Mouse (Mus musculus) small intestine, adult 2 months (tissue): ENCODE data around the gene Nrk. TPM values are rescaled to one million over a fixed set of nuclear protein-coding genes. Genes with fewer than 3 reads are reported as not detected.

Experiments
- H3K27ac ChIP-seq: fragments of 200-500 bp; 2 replicates; pipeline ENCODE4 v1.5.1; 2012; ENCODE audit warnings: low read depth, low read length, control low read depth, inconsistent platforms; ENCODE audit not compliant: insufficient read depth
- H3K27me3 ChIP-seq: fragments of 200-500 bp; 2 replicates; pipeline ENCODE4 v1.6.1; 2012; ENCODE audit warnings: mild to moderate bottlenecking, moderate library complexity, low read length, inconsistent platforms; ENCODE audit not compliant: control insufficient read depth, insufficient read depth
- H3K36me3 ChIP-seq: fragments of 200-500 bp; 2 replicates; pipeline ENCODE4 v1.6.1; 2012; ENCODE audit warnings: mild to moderate bottlenecking, low read length, control low read depth, inconsistent platforms; ENCODE audit not compliant: control insufficient read depth, insufficient read depth
- H3K4me1 ChIP-seq: fragments of 200-500 bp; 2 replicates; pipeline ENCODE4 v1.6.1; 2012; ENCODE audit warnings: low read length, inconsistent platforms, mixed read lengths; ENCODE audit not compliant: control insufficient read depth, insufficient read depth, insufficient read length
- H3K4me3 ChIP-seq: fragments of 200-500 bp; 2 replicates; pipeline ENCODE4 v1.5.1; 2012; ENCODE audit warnings: low read depth, mild to moderate bottlenecking, control low read depth, inconsistent platforms, low read length, moderate library complexity
- CTCF ChIP-seq: fragments of 200-500 bp; IDR thresholded peaks from 2 replicates; pipeline ENCODE4 v1.5.1; 2012; ENCODE audit warnings: low read depth, mild to moderate bottlenecking, control low read depth, inconsistent platforms, low read length, moderate library complexity, mixed read lengths; ENCODE audit not compliant: insufficient replicate concordance, insufficient read length; ENCODE audit errors: extremely low read depth
- POLR2A ChIP-seq: fragments of 200-500 bp; IDR thresholded peaks from 2 replicates; pipeline ENCODE4 v1.6.1; 2012; ENCODE audit warnings: low read depth, mild to moderate bottlenecking, control low read depth, inconsistent platforms, low read length, moderate library complexity
- WGBS: fragments of 180-500 bp; shearing (Covaris S2); methylation state at CpG from one replicate; pipeline ENCODE4 v1.1.7; 2018; 5-methylcytosine and 5-hydroxymethylcytosine counted together
- polyA plus RNA-seq: library from polyadenylated mRNA; depleted of rRNA; stranded (reverse); fragments of >200 nt; gene quantifications from 2 replicates; pipeline ENCODE4 v1.2.3, GENCODE M21; 2012; rRNA removed

The Nrk gene
- not detected in 2 replicates for polyA plus RNA-seq

DNA sequence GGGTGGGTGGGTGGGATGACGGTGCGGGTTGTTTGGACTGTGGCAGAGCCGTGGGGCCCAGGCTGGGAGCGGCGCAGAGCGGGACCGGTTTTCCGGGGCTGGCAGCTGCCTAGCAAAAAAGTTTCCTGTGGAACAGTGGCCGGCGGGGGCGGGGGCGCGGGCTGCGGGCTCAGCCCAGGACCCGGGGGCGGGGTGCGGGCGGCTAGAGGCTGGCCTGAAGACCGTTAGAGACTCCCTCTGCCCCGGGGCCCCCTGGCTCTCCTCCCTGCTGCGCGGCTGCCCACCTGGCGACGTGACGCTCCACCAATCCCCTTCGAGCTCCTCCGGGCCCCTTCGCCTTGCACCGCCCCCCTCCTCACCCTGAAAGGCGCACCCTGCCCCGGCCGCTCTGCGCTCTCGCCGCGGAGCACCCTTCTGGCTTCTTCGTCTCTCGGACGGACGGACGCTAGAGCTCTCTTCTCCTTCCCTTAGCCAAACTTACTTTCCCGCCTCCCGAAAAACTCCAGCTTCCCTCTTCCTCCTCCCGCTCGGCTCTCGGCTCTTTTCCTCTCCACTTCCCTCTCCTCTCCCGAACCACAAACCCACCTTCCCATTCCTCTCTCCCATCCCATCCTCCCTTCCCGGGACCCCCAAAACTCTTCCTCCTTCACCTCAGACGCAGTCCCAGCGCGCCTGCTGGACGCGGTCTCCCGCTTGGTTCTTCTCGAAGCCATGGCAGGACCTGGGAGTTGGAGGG lies at the start of gene Nrk:
TSS of gene Nrk (plus strand) at position 390 of the 736 bp plus-strand sequence.
- WGBS = 17% methylated on average over 51 of the region's 55 CpGs

GRCm38 (mm10) chrX:138913366-138913765 lies 864 bp upstream of the Nrk start:
- WGBS = 8% methylated on average over 8 of the region's 8 CpGs
- no peaks in the 10 kb centered on the region for H3K27me3 ChIP-seq
- H3K36me3 ChIP-seq = no peaks in the 10 kb centered on the region
- no peak overlapping the region for H3K4me3 ChIP-seq
- no peaks in the 10 kb centered on the region for H3K4me1 ChIP-seq
- no peak overlapping the region for H3K27ac ChIP-seq
- TF ChIP-seq CTCF (no peak), POLR2A (no peak)

More for the DNA sequence above, at the start of gene Nrk:
- Histone ChIP-seq H3K4me1 (no peaks in the 10 kb centered on the region), H3K27ac (no peak within 1 kb of the TSS), H3K27me3 (no peaks in the 10 kb centered on the region), H3K4me3 (no peak within 1 kb of the TSS), H3K36me3 (no peaks in the 10 kb centered on the region)
- TF ChIP-seq CTCF (no peak), POLR2A (no peak)

- H3K4me1 ChIP-seq = no peaks in the 10 kb centered on the region
- no peaks in the 10 kb centered on the region for H3K36me3 ChIP-seq
- no peak overlapping the region for H3K27ac ChIP-seq
- no peak overlapping the region for H3K4me3 ChIP-seq
- WGBS = 26% methylated on average over 12 of the region's 12 CpGs
- TF ChIP-seq POLR2A (no peak), CTCF (no peak)
- H3K27me3 ChIP-seq = no peaks in the 10 kb centered on the region
Observed at GRCm38 (mm10) chrX:138914777-138915114, 516 bp downstream of the Nrk start.

- WGBS = 54% methylated on average over 7 of the region's 7 CpGs
- Histone ChIP-seq H3K36me3 (no peaks in the 10 kb centered on the region), H3K4me1 (no peaks in the 10 kb centered on the region), H3K27me3 (no peaks in the 10 kb centered on the region), H3K4me3 (no peak overlapping the region), H3K27ac (no peak overlapping the region)
- TF ChIP-seq CTCF (no peak), POLR2A (no peak)
Observed at GRCm38 (mm10) chrX:138919030-138919429, 4.8 kb downstream of the Nrk start.

GRCm38 (mm10) chrX:138943905-138944304 lies 29.7 kb downstream of the Nrk start:
- WGBS = 83% methylated on average over 6 of the region's 6 CpGs
- Histone ChIP-seq H3K36me3 (no peaks in the 10 kb centered on the region), H3K4me3 (no peak overlapping the region), H3K27ac (no peak overlapping the region), H3K4me1 (no peaks in the 10 kb centered on the region), H3K27me3 (no peaks in the 10 kb centered on the region)
- no peak for TF ChIP-seq POLR2A
- TF ChIP-seq CTCF = no peak

DNA sequence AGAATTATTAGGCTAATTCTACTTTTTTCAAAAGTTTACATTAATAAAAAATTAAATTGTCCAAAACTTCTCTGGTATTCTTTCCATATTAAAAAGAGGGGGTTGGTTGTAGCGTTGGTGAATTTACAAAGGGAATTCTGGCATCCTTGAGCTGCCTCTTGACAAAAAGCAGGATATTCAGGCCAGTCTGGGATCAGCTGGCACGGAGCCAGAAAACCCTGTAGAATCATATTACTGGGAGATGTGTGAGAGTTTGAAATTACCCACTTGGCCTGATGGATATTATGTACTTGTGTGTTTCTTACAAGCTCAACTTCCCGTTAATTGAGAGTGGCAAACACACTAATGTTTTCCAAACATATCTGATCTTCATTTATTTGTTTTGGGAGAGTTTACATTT lies 46.5 kb downstream of the Nrk start:
- Histone ChIP-seq H3K4me3 (no peak overlapping the region), H3K27ac (no peak overlapping the region), H3K27me3 (no peaks in the 10 kb centered on the region), H3K36me3 (no peaks in the 10 kb centered on the region), H3K4me1 (no peaks in the 10 kb centered on the region)
- 51% methylated on average over 3 of the region's 3 CpGs for WGBS
- TF ChIP-seq CTCF = no peak
- no peak for TF ChIP-seq POLR2A

DNA sequence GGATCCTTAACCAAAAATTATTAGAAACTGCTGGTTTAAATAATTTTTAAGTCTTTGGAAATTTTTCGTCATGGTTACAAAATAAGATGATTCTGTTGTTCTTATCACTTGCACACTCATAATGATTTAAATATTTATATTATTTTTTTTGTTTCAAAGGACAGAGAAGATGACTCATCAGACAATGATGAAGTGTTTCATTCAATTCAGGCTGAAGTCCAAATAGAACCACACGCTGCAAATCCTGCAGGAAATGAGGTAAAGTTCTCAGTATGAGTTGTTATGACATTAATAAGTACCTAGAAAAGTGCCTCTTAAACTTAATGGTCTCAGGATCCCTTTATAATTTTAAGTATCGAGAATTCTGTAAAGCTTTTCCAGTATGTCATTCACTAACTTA lies 64.3 kb downstream of the Nrk start:
- Histone ChIP-seq H3K27me3 (no peaks in the 10 kb centered on the region), H3K4me3 (no peak overlapping the region), H3K4me1 (no peaks in the 10 kb centered on the region), H3K27ac (no peak overlapping the region), H3K36me3 (no peaks in the 10 kb centered on the region)
- TF ChIP-seq POLR2A (no peak), CTCF (no peak)
- WGBS = 56% methylated on average over 3 of the region's 3 CpGs

GRCm38 (mm10) chrX:138979249-138979648 lies 65.0 kb downstream of the Nrk start:
- no peaks in the 10 kb centered on the region for H3K27me3 ChIP-seq
- TF ChIP-seq CTCF = no peak
- no peak for TF ChIP-seq POLR2A
- WGBS = 78% methylated on average over 2 of the region's 2 CpGs
- no peak overlapping the region for H3K4me3 ChIP-seq
- H3K36me3 ChIP-seq = no peaks in the 10 kb centered on the region
- no peaks in the 10 kb centered on the region for H3K4me1 ChIP-seq
- no peak overlapping the region for H3K27ac ChIP-seq
